Mouse (Mus musculus) gastrocnemius, adult 2 months (tissue): ENCODE results near the gene Ift43. TPM values are rescaled to one million over a fixed set of nuclear protein-coding genes. Genes with fewer than 3 reads are reported as not detected.

Experiments
- DNase-seq: peaks from one replicate; pipeline ENCODE4 v3.0.0; 2022
- H3K27ac ChIP-seq: fragments of 200-600 bp; 2 replicates; pipeline ENCODE4 v1.8.1; 2022; ENCODE audit warnings: mild to moderate bottlenecking
- H3K4me3 ChIP-seq: fragments of 200-600 bp; 2 replicates; pipeline ENCODE4 v1.8.1; 2022; ENCODE audit warnings: mild to moderate bottlenecking, moderate library complexity
- CTCF ChIP-seq: fragments of 200-600 bp; IDR thresholded peaks from 2 replicates; pipeline ENCODE4 v1.8.1; 2022; ENCODE audit warnings: antibody characterized with exemption, mild to moderate bottlenecking, moderate library complexity
- intact Hi-C: fragments of 180-260 bp; cut with DNase I; formaldehyde crosslinking; loops from one replicate; pipeline ENCODE4 v1.15.1; 2025
- total RNA-seq, 2 experiments: library from RNA; stranded (reverse); gene quantifications; 2 replicates each; pipeline ENCODE4 v1.2.3; 2021

The Ift43 gene
- total RNA-seq, 2 experiments from 2014 or later: 8.4 to 13.6 TPM

- intact Hi-C loops: no loop called here
- DNase-seq: no peak
Observed at GRCm38 (mm10) chr12:86149087-86149486, 66.7 kb downstream of the Ift43 start.

GRCm38 (mm10) chr12:86151941-86152340 lies 69.6 kb downstream of the Ift43 start:
- Histone ChIP-seq H3K27ac (no peak overlapping the region), H3K4me3 (no peak overlapping the region)
- intact Hi-C loops: no loop called here
- TF ChIP-seq CTCF: no peak
- DNase-seq: no peak

More at GRCm38 (mm10) chr12:86149087-86149486, 66.7 kb downstream of the Ift43 start:
- no peak for TF ChIP-seq CTCF
- Histone ChIP-seq H3K4me3 (no peak overlapping the region), H3K27ac (no peak overlapping the region)

GRCm38 (mm10) chr12:86153213-86153957 lies 71.0 kb downstream of the Ift43 start:
- DNase-seq: no peak
- no peak overlapping the region for H3K27ac ChIP-seq
- intact Hi-C loops: no loop called here
- TF ChIP-seq CTCF: no peak
- H3K4me3 ChIP-seq: no peak overlapping the region

GRCm38 (mm10) chr12:86155176-86155575 lies 72.8 kb downstream of the Ift43 start:
- Histone ChIP-seq H3K4me3 (no peak overlapping the region), H3K27ac (no peak overlapping the region)
- TF ChIP-seq CTCF: no peak
- intact Hi-C loops: no loop called here
- no peak for DNase-seq

- intact Hi-C loops: no loop called here
- DNase-seq: no peak
- no peak for TF ChIP-seq CTCF
- Histone ChIP-seq H3K4me3 (no peak overlapping the region), H3K27ac (no peak overlapping the region)
Observed at GRCm38 (mm10) chr12:86157166-86157565, 74.8 kb downstream of the Ift43 start.

GRCm38 (mm10) chr12:86157894-86158444 lies 75.6 kb downstream of the Ift43 start:
- intact Hi-C loops: no loop called here
- Histone ChIP-seq H3K4me3 (no peak overlapping the region), H3K27ac (peak overlapping the region; percentile 50)
- peak; percentile 25 for DNase-seq
- TF ChIP-seq CTCF: no peak

GRCm38 (mm10) chr12:86158689-86159483 lies 76.5 kb downstream of the Ift43 start:
- no peak for TF ChIP-seq CTCF
- Histone ChIP-seq H3K4me3 (peak overlapping the region; percentile 40), H3K27ac (peak overlapping the region; percentile 56)
- DNase-seq: peak; percentile 83
- intact Hi-C loops: no loop called here

- DNase-seq: no peak
- TF ChIP-seq CTCF: no peak
- Histone ChIP-seq H3K4me3 (no peak overlapping the region), H3K27ac (no peak overlapping the region)
- intact Hi-C loops: no loop called here
Observed at GRCm38 (mm10) chr12:86161436-86161835, 79.1 kb downstream of the Ift43 start.

- no peak for DNase-seq
- no peak for TF ChIP-seq CTCF
- intact Hi-C loops: no loop called here
- Histone ChIP-seq H3K4me3 (no peak overlapping the region), H3K27ac (no peak overlapping the region)
Observed at GRCm38 (mm10) chr12:86161942-86162341, 79.6 kb downstream of the Ift43 start.

- no peak overlapping the region for H3K4me3 ChIP-seq
- DNase-seq: no peak
- no peak for TF ChIP-seq CTCF
- intact Hi-C loops: no loop called here
- H3K27ac ChIP-seq: peak overlapping the region; percentile 20; the same call in 1 of the 2 replicates
Observed at GRCm38 (mm10) chr12:86162890-86163816, 80.8 kb downstream of the Ift43 start.

GRCm38 (mm10) chr12:86166244-86166643 lies 83.9 kb downstream of the Ift43 start:
- Histone ChIP-seq H3K27ac (no peak overlapping the region), H3K4me3 (no peak overlapping the region)
- intact Hi-C loops: no loop called here
- DNase-seq: no peak
- no peak for TF ChIP-seq CTCF

- no peak for TF ChIP-seq CTCF
- Histone ChIP-seq H3K27ac (no peak overlapping the region), H3K4me3 (no peak overlapping the region)
- intact Hi-C loops: no loop called here
- peak; percentile 67 for DNase-seq
Observed at GRCm38 (mm10) chr12:86167075-86167474, 84.7 kb downstream of the Ift43 start.
